Mouse (Mus musculus): Measurements from ENCODE around the gene Tmem246. TPM values are rescaled to one million over a fixed set of nuclear protein-coding genes. Genes with fewer than 3 reads are reported as not detected.
"Not testable (repeated sequence)": the region's sequence is repeated elsewhere in the genome, so short reads cannot be mapped to it uniquely, and the experiment has no call there.

The Tmem246 gene
- 10 to 100 TPM; 70.3 to 77.8 (median 74.8) TPM for total RNA-seq (2022)

- peak; percentile 59 to 69 for DNase-seq (ENCODE audit: low spot score in 2 of 2)
These were observed at the start of gene Tmem246 for GRCm38 (mm10) chr4:49597183-49598100. TSS of gene Tmem246 (minus strand) at chr4:49597876.

DNA sequence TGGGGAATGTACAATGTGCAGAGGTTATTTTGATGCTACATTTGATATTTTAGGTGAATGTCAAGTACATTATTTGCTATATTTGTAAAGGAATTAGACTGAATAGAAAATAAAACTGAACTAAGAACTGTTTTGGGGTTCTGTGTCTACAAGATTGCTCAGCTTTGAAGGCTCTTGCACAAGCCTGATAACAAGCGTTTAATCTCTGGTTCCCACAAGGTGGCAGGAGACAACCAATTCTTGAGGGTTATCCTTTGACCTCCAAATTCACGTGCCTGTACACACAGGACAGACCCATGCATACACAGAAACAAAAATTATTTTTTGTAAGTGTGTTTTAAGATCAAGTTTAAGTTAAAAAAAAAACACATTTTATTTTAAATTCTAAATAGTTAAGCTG lies 42.2 kb upstream of the Tmem246 start:
- DNase-seq (ENCODE audit: low spot score in 2 of 2), result no peak

GRCm38 (mm10) chr4:49637821-49638220 lies 40.1 kb upstream of the Tmem246 start:
- DNase-seq (ENCODE audit: low spot score in 2 of 2), result no peak

DNA sequence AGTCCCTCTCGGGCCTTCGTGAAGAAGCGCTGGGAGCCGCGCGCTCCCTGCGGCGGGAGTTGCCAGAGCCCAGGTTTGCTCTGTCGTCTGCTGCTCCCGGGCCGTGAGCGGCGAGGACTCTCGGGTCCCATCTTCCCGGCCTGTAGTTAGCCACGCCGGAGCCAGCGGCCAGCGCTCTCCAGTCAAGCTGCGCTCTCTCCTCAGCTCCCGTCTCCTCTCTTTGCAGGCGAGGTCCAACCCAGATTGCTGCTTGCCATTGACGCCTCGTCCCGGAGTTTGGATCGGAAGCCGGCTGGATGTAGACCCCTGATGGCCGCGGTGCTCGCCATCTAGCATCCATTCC lies 34.4 kb upstream of the Tmem246 start:
- DNase-seq (ENCODE audit: low spot score in 2 of 2), result no peak

- peak; percentile 90 to 95 for DNase-seq (ENCODE audit: low spot score in 2 of 2)
These were observed 33.9 kb upstream of the Tmem246 start, which contains the start of gene Rnf20 for GRCm38 (mm10) chr4:49631319-49632138. TSS of gene Rnf20 (plus strand) at chr4:49632006.

GRCm38 (mm10) chr4:49628941-49629340 lies 31.3 kb upstream of the Tmem246 start:
- no peak for DNase-seq (ENCODE audit: low spot score in 2 of 2)

DNA sequence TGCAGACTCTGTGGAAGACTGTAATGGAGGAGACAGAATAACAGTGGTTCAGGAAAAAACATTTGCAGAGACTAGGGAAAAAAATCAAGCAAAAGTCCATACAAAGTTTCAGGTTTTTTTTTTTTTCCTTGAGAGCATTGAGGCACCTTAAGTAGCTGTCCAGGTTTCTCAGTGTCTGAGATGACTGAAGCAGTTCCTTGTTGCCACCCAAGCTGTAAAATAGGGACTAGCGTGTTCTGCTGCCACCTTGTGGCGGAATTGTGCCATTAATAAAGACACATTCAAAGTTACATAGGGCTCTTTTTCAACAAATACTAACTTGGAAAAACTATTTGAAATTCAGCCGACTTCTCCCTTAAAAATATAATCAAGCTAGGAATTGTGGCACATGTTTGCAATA lies 29.3 kb upstream of the Tmem246 start:
- DNase-seq (ENCODE audit: low spot score in 2 of 2), result peak; percentile 30 to 66

- not testable (repeated sequence) for DNase-seq (ENCODE audit: low spot score in 2 of 2)
These were observed 27.3 kb upstream of the Tmem246 start for GRCm38 (mm10) chr4:49624969-49625368.

DNA sequence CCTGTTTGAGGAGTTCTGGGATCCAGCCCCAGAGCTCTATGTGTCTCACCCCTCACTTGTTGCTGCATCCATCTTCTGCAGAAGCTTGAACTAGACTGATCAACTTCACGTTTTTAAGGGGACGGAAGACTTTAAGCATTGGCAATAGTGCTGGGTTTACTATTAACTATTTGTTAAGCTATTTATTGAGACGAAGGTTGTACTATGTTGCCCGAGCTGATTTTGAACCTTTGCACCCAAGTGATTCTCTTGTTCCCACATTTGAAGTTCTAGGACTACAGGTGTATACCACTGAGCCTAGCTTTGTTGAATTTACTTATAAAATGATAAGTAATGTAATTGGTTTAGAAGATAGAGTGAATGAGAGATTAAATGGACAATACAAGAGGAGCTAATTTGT lies 26.2 kb upstream of the Tmem246 start:
- DNase-seq (ENCODE audit: low spot score in 2 of 2), result no peak

GRCm38 (mm10) chr4:49622272-49622671 lies 24.6 kb upstream of the Tmem246 start:
- DNase-seq (ENCODE audit: low spot score in 2 of 2), result no peak

- DNase-seq (ENCODE audit: low spot score in 2 of 2), result not testable (repeated sequence)
These were observed 22.2 kb upstream of the Tmem246 start for GRCm38 (mm10) chr4:49619861-49620260.

DNA sequence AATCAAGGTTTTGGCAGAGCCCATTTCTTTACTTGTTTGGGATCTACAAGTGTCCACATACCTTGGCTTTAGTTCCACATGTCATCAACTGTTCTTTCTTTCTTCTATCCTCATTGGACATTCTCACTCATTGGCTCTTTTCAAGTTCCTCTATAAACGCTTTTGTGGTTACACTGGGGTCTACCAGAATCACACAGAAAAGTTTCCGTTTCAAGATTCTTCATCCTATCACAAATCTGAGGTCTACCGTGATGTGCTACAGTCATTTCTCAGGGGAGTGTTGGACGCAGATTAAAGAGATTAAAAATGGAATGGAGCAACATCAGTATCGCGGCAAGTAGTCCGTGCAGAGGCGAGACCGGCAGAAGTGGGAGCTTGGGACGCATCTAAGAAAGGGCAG lies 19.2 kb upstream of the Tmem246 start:
- no peak for DNase-seq (ENCODE audit: low spot score in 2 of 2)

GRCm38 (mm10) chr4:49605459-49605858 lies 7.8 kb upstream of the Tmem246 start:
- DNase-seq (ENCODE audit: low spot score in 2 of 2), result no peak

- no peak for DNase-seq (ENCODE audit: low spot score in 2 of 2)
These were observed 6.9 kb upstream of the Tmem246 start for GRCm38 (mm10) chr4:49604616-49605015.

- no peak for DNase-seq (ENCODE audit: low spot score in 2 of 2)
These were observed 6.4 kb upstream of the Tmem246 start for GRCm38 (mm10) chr4:49604016-49604546.

GRCm38 (mm10) chr4:49603161-49603560 lies 5.5 kb upstream of the Tmem246 start:
- DNase-seq (ENCODE audit: low spot score in 2 of 2), result no peak

GRCm38 (mm10) chr4:49596846-49597182 lies 862 bp downstream of the Tmem246 start:
- peak in 1 of 2 experiments; percentile 34 for DNase-seq (ENCODE audit: low spot score in 2 of 2)

DNA sequence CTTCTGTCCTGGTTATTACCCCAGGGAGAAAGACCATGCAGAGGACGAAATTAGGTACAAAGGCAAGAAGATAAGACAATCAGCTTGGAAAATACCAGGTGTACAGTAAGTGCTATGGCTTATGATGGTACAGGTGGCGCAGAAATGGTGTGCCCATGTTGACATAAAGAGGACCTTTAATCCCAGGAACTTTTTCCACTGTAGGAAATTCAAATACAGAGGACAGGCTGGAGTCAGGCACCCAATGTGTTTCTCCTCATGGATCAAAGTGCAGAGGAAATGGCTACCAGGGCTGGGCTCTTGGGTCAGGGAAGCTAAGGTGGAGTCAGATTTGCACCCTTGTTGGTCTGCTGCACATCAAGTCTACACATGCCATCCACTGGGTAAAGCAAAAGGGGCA lies 7.5 kb downstream of the Tmem246 start:
- DNase-seq (ENCODE audit: low spot score in 2 of 2), result no peak

GRCm38 (mm10) chr4:49586811-49587210 lies 10.9 kb downstream of the Tmem246 start:
- DNase-seq (ENCODE audit: low spot score in 2 of 2), result no peak

DNA sequence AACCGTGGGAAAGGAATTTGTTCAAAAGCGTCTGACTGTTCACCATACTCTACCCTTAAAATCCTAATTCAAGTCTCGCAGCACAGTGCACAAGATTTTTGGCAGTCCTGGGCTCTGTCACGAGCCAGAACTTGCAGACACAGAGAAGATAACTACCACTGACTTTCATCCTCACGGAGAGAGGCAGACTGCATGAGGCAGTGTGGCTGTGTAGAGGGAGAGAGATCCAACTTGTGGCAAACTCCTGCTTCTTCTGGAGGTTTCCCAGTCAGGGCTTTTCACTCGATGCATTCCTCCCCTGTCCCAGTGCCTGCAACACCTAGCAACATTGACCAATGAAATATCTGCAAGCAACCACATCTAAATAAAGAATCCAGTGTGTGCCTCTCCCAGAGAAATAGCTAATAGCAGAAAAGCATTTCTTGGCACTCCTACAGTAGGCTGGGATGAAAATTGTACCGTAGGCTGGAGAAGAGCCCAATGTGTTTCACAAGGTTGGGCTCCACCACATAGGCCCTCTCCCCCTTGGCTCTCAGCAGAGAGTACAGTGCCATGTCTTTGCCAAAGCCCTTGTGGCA lies 12.1 kb downstream of the Tmem246 start:
- DNase-seq (ENCODE audit: low spot score in 2 of 2), result no peak

GRCm38 (mm10) chr4:49583965-49584831 lies 13.5 kb downstream of the Tmem246 start:
- DNase-seq (ENCODE audit: low spot score in 2 of 2), result no peak
